Mouse (Mus musculus) heart, postnatal 0 days (tissue): ENCODE results near the gene Lyrm4. TPM values are rescaled to one million over a fixed set of nuclear protein-coding genes. Genes with fewer than 3 reads are reported as not detected.

Source experiments
- ATAC-seq: fragments of 200-750 bp; cut with Nextera tagmentation; 2 replicates; pipeline ENCODE4 v1.8.0; 2017; ENCODE audit warnings: low read depth, moderate number of reproducible peaks, moderate library complexity; ENCODE audit not compliant: insufficient read depth
- DNase-seq: peaks from one replicate; pipeline ENCODE4 v3.0.0-alpha.2; 2016; ENCODE audit warnings: low spot score
- H3K27ac ChIP-seq: fragments of 300-500 bp; sonication (generic); 2 replicates; pipeline ENCODE4 v1.5.1; 2014; ENCODE audit warnings: low read depth, mild to moderate bottlenecking
- H3K27me3 ChIP-seq: fragments of 300-500 bp; sonication (generic); 2 replicates; pipeline ENCODE4 v1.6.1; 2014; ENCODE audit warnings: low read length, mixed read lengths; ENCODE audit not compliant: control insufficient read depth, insufficient read depth
- H3K36me3 ChIP-seq: fragments of 300-500 bp; sonication (generic); replicated peaks from 2 replicates; pipeline ENCODE4 v1.6.1; 2014; ENCODE audit warnings: low read length, mixed read lengths; ENCODE audit not compliant: control insufficient read depth, insufficient read depth
- H3K4me1 ChIP-seq: fragments of 300-500 bp; sonication (generic); 2 replicates; pipeline ENCODE4 v1.6.1; 2014; ENCODE audit warnings: antibody characterized with exemption; ENCODE audit not compliant: control insufficient read depth, insufficient read depth
- H3K4me2 ChIP-seq: fragments of 300-500 bp; sonication (generic); 2 replicates; pipeline ENCODE4 v1.6.1; 2014; ENCODE audit warnings: low read depth, mild to moderate bottlenecking, low read length, moderate library complexity
- H3K4me3 ChIP-seq: fragments of 300-500 bp; sonication (generic); 2 replicates; pipeline ENCODE4 v1.5.1; 2014; ENCODE audit warnings: low read depth, low read length
- H3K9ac ChIP-seq: fragments of 300-500 bp; sonication (generic); replicated peaks from 2 replicates; pipeline ENCODE4 v1.6.1; 2014; ENCODE audit warnings: low read depth, low read length, mixed read lengths
- H3K9me3 ChIP-seq: fragments of 300-500 bp; sonication (generic); replicated peaks from 2 replicates; pipeline ENCODE4 v1.6.1; 2016; ENCODE audit warnings: low read length; ENCODE audit not compliant: control insufficient read depth
- CTCF ChIP-seq: IDR thresholded peaks from 2 replicates; pipeline ENCODE4 v1.5.1; 2016; ENCODE audit warnings: antibody characterized with exemption, control low read depth, low read depth
- EP300 ChIP-seq: IDR thresholded peaks from 2 replicates; pipeline ENCODE4 v1.6.1; 2016; ENCODE audit warnings: antibody characterized with exemption, low read depth
- WGBS: fragments of 180-500 bp; shearing (Covaris S2); extraction: QIAGEN DNeasy Blood & Tissue Kit; methylation state at CpG from one replicate; pipeline ENCODE4 v1.1.7; 2014; 5-methylcytosine and 5-hydroxymethylcytosine counted together
- polyA plus RNA-seq: library from polyadenylated mRNA; unstranded; fragments of >200 nt; fragmentation: Nextera tagmentation; extraction: Ambion mirVana; gene quantifications from 2 replicates; pipeline ENCODE4 v1.2.1, GENCODE M21; 2015
- total RNA-seq: library from RNA; depleted of rRNA; stranded (reverse); fragments of >200 nt; gene quantifications from 2 replicates; pipeline ENCODE4 v1.2.3, GENCODE M21; 2014; ENCODE audit warnings: low replicate concordance

The Lyrm4 gene
- total and polyA plus RNA-seq, 2 experiments from 2014 or later: 7.7 to 29.9 TPM

DNA sequence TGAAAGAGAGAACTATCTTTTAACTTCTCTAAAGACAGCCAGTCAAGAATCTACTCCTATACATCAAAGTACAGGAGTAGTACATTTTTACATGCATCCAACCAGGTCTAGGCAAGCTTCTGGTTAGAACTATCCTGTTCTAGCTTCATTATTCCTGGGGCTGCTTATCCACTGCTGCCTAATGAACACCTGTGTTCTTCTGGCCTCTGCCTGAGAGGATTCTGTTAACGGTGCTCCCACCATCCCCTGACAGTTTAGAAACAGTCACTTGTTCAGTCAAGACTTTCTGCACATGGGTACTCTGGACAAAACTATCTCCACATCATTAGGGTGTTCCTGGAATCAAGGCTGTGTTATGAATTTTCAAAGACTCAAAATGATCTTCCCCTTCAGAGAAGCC, 60.8 kb downstream of the Lyrm4 start:
- Histone ChIP-seq H3K36me3 (no peaks in the 10 kb centered on the region), H3K4me3 (no peak overlapping the region), H3K9me3 (no peaks in the 10 kb centered on the region), H3K9ac (no peak overlapping the region), H3K27ac (no peak overlapping the region), H3K4me2 (no peak overlapping the region), H3K27me3 (no peaks in the 10 kb centered on the region), H3K4me1 (peaks cover 10% of the 10 kb centered on the region; the same call in 1 of the 2 replicates)
- ATAC-seq (no peak), DNase-seq (no peak)
- TF ChIP-seq EP300: no peak
- no peak for TF ChIP-seq CTCF
- 82% methylated on average over 1 of the region's 1 CpGs for WGBS

GRCm38 (mm10) chr13:36035528-36035927, 81.8 kb downstream of the Lyrm4 start:
- H3K27ac ChIP-seq: no peak overlapping the region
- H3K4me1 ChIP-seq: peaks cover 5% of the 10 kb centered on the region; the same call in 1 of the 2 replicates
- H3K36me3 ChIP-seq: no peaks in the 10 kb centered on the region
- no peak overlapping the region for H3K9ac ChIP-seq
- no peaks in the 10 kb centered on the region for H3K9me3 ChIP-seq
- no peak overlapping the region for H3K4me2 ChIP-seq
- no peak overlapping the region for H3K4me3 ChIP-seq
- WGBS: 88% methylated on average over 4 of the region's 4 CpGs
- no peak for TF ChIP-seq EP300
- no peak for TF ChIP-seq CTCF
- no peaks in the 10 kb centered on the region for H3K27me3 ChIP-seq
- ATAC-seq (no peak), DNase-seq (no peak)

GRCm38 (mm10) chr13:36031959-36032358, 85.4 kb downstream of the Lyrm4 start:
- H3K36me3 ChIP-seq: no peaks in the 10 kb centered on the region
- TF ChIP-seq CTCF (no peak), EP300 (no peak)
- WGBS: 30% methylated on average over 9 of the region's 9 CpGs
- no peaks in the 10 kb centered on the region for H3K9me3 ChIP-seq
- peak overlapping the region; percentile 62 for H3K27ac ChIP-seq
- peak; percentile 30; the same call in 1 of the 2 replicates for ATAC-seq
- H3K9ac ChIP-seq: no peak overlapping the region
- peak overlapping the region; percentile 43; the same call in 1 of the 2 replicates for H3K4me2 ChIP-seq
- H3K27me3 ChIP-seq: no peaks in the 10 kb centered on the region
- H3K4me1 ChIP-seq: peaks cover 5% of the 10 kb centered on the region; the same call in 1 of the 2 replicates
- DNase-seq: no peak
- H3K4me3 ChIP-seq: 0 out of 2 replicates have a peak overlapping the region, but pooled peaks have one; percentile 5

- Histone ChIP-seq H3K27ac (no peak overlapping the region), H3K9me3 (no peaks in the 10 kb centered on the region), H3K4me2 (no peak overlapping the region), H3K9ac (no peak overlapping the region), H3K4me1 (peaks cover 11% of the 10 kb centered on the region), H3K36me3 (no peaks in the 10 kb centered on the region), H3K27me3 (no peaks in the 10 kb centered on the region), H3K4me3 (no peak overlapping the region)
- 57% methylated on average over 10 of the region's 10 CpGs for WGBS
- DNase-seq: peak; percentile 82
- no peak for TF ChIP-seq EP300
- peak; percentile 66 for TF ChIP-seq CTCF
- ATAC-seq: peak; percentile 49; the same call in 1 of the 2 replicates
Observed at GRCm38 (mm10) chr13:36019309-36020274, 97.7 kb downstream of the Lyrm4 start.

DNA sequence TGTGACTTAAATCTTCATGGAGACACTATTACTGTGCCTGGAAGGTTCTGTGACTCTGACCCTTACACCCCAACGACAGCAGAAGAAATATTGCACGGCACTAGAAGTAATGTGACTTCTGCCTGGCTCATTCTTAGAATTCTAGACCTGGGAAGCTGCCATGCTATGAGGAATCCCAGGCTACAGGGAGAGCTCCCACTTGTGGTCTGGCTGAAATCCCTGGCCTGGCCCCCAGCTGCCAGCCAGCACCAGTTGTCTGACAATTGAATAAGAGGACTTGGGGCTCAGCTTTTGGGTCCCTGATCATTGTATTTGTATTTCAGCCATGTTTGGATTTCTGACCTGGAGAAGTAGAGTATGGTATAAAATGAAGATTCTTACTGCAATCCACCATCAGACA, 99.3 kb downstream of the Lyrm4 start:
- DNase-seq: peak; percentile 29
- 24% methylated on average over 2 of the region's 2 CpGs for WGBS

More for the DNA sequence above, 99.3 kb downstream of the Lyrm4 start:
- H3K27me3 ChIP-seq: no peaks in the 10 kb centered on the region
- H3K4me2 ChIP-seq: no peak overlapping the region
- no peak overlapping the region for H3K4me3 ChIP-seq
- TF ChIP-seq EP300 (no peak), CTCF (peak; percentile 40)
- peaks cover 13% of the 10 kb centered on the region for H3K4me1 ChIP-seq
- ATAC-seq: peak; percentile 47; the same call in 1 of the 2 replicates
- H3K9ac ChIP-seq: no peak overlapping the region
- no peaks in the 10 kb centered on the region for H3K9me3 ChIP-seq
- no peak overlapping the region for H3K27ac ChIP-seq
- H3K36me3 ChIP-seq: no peaks in the 10 kb centered on the region
